Comparison of ENCODE assay signal across 27 mouse cellular contexts in genomic region chr1:21349341-21349740, GRCm38 (mm10). TPM values are rescaled to one million over a fixed set of nuclear protein-coding genes. Genes with fewer than 3 reads are reported as not detected.
"Had no signal": no experiment of that assay in that cellular context is flagged by ENCODE, and none has a peak within 500 bp of the region (broad histone marks: within the 10 kb centered on the region; RNA-seq: fewer than 3 reads in every experiment).

Gene Khdc1a, plus strand, starts transcription at chr1:21349641.

- ATAC-seq: forebrain, embryonic 13.5 days; forebrain, embryonic 14.5 days; forebrain, embryonic 15.5 days; forebrain, embryonic 16.5 days; forebrain, postnatal 0 days had no signal

- DNase-seq: cerebellum, adult 8-10 months; cerebellum, adult 9-10 months; cerebellum, adult 9-11 months; cerebellum, postnatal 10 days; cerebellum, postnatal 14 days; cerebellum, postnatal 25 days; cerebellum, postnatal 36 days; embryo, embryonic 11 days; forebrain, postnatal 0 days; gastrocnemius, adult 2 months; gastrocnemius, postnatal 10 days; gastrocnemius, postnatal 14 days; gastrocnemius, postnatal 25 days; gastrocnemius, postnatal 36 days; heart, adult 11 months; heart, adult 18-20 months; heart, adult 2 months had no signal

RNA-seq across cellular contexts. Expression of gene Khdc1a, which starts in this region (rescaled TPM):
- total RNA-seq: common myeloid progenitor, adult 5-6 weeks; forebrain, postnatal 0 days; gastrocnemius, adult 18-20 months; gastrocnemius, adult 2 months; gastrocnemius, adult 8-10 months; gastrocnemius, postnatal 10 days; gastrocnemius, postnatal 14 days; gastrocnemius, postnatal 25 days; gastrocnemius, postnatal 36 days; gastrocnemius, postnatal 4 days; granulocyte monocyte progenitor cell, adult 5-6 weeks; heart, adult 18-20 months; heart, adult 2 months; heart, adult 8-10 months had no signal
